Mouse (Mus musculus) neural tube, embryonic 13.5 days (tissue): Measurements from ENCODE around the gene Ikzf3. TPM values are rescaled to one million over a fixed set of nuclear protein-coding genes. Genes with fewer than 3 reads are reported as not detected.

Experiments used
- ATAC-seq: fragments of 200-750 bp; cut with Nextera tagmentation; 2 replicates; pipeline ENCODE4 v1.8.0; 2017; ENCODE audit warnings: low read depth, mild to moderate bottlenecking, moderate TSS enrichment, moderate library complexity
- H3K27ac ChIP-seq: fragments of 300-500 bp; sonication (generic); replicated peaks from 2 replicates; pipeline ENCODE4 v1.5.1; 2015; ENCODE audit warnings: moderate library complexity, mild to moderate bottlenecking, inconsistent platforms
- H3K27me3 ChIP-seq: fragments of 300-500 bp; sonication (generic); 2 replicates; pipeline ENCODE4 v1.6.1; 2015; ENCODE audit warnings: mild to moderate bottlenecking, inconsistent platforms
- H3K36me3 ChIP-seq: fragments of 300-500 bp; sonication (generic); 2 replicates; pipeline ENCODE4 v1.6.1; 2015; ENCODE audit warnings: mild to moderate bottlenecking, inconsistent platforms
- H3K4me1 ChIP-seq: fragments of 300-500 bp; sonication (generic); replicated peaks from 2 replicates; pipeline ENCODE4 v1.6.1; 2015; ENCODE audit warnings: inconsistent platforms
- H3K4me2 ChIP-seq: fragments of 300-500 bp; sonication (generic); 2 replicates; pipeline ENCODE4 v1.6.1; 2015; ENCODE audit warnings: inconsistent platforms, mild to moderate bottlenecking, moderate library complexity
- H3K4me3 ChIP-seq: fragments of 300-500 bp; sonication (generic); 2 replicates; pipeline ENCODE4 v1.5.1; 2015; ENCODE audit warnings: mild to moderate bottlenecking, inconsistent platforms
- H3K9ac ChIP-seq: fragments of 300-500 bp; sonication (generic); 2 replicates; pipeline ENCODE4 v1.6.1; 2015; ENCODE audit warnings: moderate library complexity, mild to moderate bottlenecking, inconsistent platforms
- H3K9me3 ChIP-seq: fragments of 300-500 bp; sonication (generic); 2 replicates; pipeline ENCODE4 v1.6.1; 2016; ENCODE audit warnings: inconsistent platforms
- WGBS: fragments of 180-500 bp; shearing (Covaris S2); methylation state at CpG from one replicate; pipeline ENCODE4 v1.1.7; 2015; 5-methylcytosine and 5-hydroxymethylcytosine counted together
- polyA plus RNA-seq: library from polyadenylated mRNA; unstranded; fragments of >200 nt; fragmentation: Nextera tagmentation; extraction: Ambion mirVana; gene quantifications from 2 replicates; pipeline ENCODE4 v1.2.1, GENCODE M21; 2015

The Ikzf3 gene
- polyA plus RNA-seq, 1 experiment from 2014 or later: 0.31 TPM

DNA sequence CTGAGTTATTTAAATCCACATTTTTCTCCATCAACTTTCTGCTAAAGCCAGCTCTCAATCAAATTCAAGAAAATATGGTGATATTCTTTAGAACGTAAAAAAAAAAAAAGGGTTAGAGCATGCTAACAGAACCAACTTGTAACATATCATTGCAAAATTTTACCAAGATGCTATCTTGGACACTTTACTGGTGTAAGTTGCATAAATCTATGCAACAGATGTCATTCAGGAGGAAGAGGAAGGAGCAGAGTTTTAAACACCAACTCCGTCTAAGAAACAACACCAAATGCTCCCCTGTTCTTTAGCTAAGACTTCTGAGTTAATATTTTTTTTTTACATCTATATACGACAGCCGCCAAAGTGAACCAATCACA lies 69.4 kb downstream of the Ikzf3 start:
- WGBS: 90% methylated on average over 4 of the region's 4 CpGs
- Histone ChIP-seq H3K36me3 (no peaks in the 10 kb centered on the region), H3K9ac (no peak overlapping the region), H3K4me3 (no peak overlapping the region), H3K27me3 (no peaks in the 10 kb centered on the region; the same call in 1 of the 2 replicates), H3K4me1 (no peaks in the 10 kb centered on the region), H3K4me2 (no peak overlapping the region), H3K27ac (no peak overlapping the region), H3K9me3 (no peaks in the 10 kb centered on the region)
- no peak for ATAC-seq

DNA sequence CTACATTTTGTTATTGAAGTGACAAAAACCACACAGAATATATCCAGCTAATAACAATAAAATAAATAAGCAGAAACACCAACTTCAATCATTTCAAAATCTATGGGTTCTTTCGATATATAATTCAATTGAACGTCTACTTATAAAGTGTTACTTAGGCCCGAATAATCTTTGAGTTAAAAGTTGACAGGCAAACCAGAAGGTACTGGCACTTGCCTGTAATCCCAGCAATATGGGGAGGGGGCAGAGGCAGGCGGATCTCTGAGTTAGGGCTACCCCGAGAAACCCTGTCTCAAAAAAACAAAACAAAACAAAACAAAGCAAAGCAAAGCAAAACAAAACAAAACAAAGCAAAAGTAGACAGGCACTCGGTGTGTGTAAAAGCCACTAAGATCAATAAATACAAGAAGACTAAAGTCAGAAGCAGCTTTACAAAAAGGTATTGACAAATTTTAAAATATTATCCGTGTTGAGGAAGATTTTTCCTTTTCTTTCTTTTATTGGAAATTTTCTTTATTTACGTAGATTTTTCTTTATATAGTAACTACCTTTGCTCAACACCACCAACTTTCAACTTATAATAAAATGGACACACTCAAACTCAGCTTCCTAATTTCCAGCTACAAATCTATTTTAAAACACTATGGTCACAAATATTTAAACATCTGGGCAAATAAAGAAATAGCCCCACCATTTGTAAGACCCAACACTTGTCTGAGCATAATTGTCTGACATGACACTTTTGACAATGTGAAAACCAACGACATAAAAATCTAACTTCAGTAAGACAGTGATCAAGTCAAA lies 70.0 kb downstream of the Ikzf3 start:
- H3K4me3 ChIP-seq: no peak overlapping the region
- no peaks in the 10 kb centered on the region; the same call in 1 of the 2 replicates for H3K27me3 ChIP-seq
- H3K4me2 ChIP-seq: no peak overlapping the region
- H3K9ac ChIP-seq: no peak overlapping the region
- ATAC-seq: no peak
- WGBS: 89% methylated on average over 9 of the region's 9 CpGs
- no peaks in the 10 kb centered on the region for H3K9me3 ChIP-seq
- no peak overlapping the region for H3K27ac ChIP-seq
- H3K4me1 ChIP-seq: no peaks in the 10 kb centered on the region
- no peaks in the 10 kb centered on the region for H3K36me3 ChIP-seq

DNA sequence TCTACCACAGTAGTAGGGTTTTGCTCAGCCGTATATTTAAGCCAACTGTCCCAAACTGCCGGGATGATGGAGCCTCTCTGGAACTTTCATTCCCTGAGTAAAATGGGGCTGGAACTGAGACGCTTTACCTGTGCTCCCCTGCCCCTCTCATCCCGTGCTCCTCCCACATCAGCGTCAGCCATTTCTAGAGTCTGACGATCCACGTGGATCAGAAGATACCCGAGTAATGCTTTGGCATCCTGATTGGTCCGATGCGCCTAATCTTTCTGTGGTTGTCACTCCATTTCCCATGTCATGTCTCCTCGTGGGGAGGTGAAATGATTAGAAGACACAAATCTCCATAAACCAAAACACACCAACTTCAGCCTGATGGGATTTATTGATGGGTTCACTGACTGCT lies 70.9 kb downstream of the Ikzf3 start:
- no peak for ATAC-seq
- Histone ChIP-seq H3K9ac (no peak overlapping the region), H3K4me3 (no peak overlapping the region), H3K27ac (no peak overlapping the region), H3K27me3 (no peaks in the 10 kb centered on the region), H3K9me3 (no peaks in the 10 kb centered on the region), H3K36me3 (no peaks in the 10 kb centered on the region), H3K4me1 (no peaks in the 10 kb centered on the region), H3K4me2 (no peak overlapping the region)
- WGBS: 89% methylated on average over 11 of the region's 11 CpGs

DNA sequence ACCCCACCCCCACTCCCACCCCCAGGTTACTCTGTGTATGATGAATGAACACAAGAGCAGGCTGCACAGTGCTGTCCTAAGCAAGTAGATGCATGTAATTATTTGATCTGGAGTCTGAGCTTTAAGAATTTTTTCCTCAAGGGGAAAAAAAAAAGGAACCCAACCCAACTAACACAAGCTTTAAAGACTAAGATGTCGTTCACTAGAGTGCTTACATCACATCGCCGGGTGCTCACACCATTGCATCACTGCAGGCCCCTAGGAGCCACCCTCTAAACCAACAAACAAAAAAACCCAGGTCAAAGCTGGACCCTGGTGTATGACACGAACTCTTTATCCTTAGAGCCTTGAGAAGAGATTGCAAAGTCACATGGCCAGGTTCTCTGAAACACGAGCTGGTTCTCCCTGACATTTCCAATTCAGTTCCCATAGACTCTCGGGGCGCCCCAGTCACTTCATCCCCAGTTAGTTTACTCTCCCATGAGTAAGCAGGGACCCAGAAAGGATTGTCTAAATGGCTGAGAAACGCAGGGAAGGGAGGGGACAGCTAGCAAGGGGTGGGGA lies 71.8 kb downstream of the Ikzf3 start:
- Histone ChIP-seq H3K4me1 (no peaks in the 10 kb centered on the region), H3K36me3 (no peaks in the 10 kb centered on the region)
- ATAC-seq: no peak

DNA sequence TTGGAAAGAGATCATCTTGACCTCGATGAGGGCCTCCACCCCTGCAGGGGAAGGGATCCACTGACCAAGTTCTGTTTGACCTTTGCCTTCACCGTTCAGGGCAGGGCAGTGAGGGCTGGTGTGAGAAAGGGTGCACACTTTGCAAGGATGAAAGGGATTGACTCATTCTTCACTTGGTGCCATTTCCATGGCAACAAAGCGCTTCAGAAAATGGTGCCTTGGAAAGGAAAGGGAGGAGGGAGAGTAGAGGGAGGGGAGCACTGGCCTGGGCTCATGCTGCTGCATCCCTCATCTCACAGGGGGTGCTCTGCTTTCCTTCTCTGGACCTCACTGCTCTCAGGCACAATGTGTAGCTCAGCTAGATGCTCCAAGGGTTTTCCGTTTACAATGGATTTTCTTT lies 73.1 kb downstream of the Ikzf3 start:
- no peak overlapping the region for H3K4me3 ChIP-seq
- H3K4me2 ChIP-seq: no peak overlapping the region
- no peaks in the 10 kb centered on the region for H3K9me3 ChIP-seq
- ATAC-seq: no peak
- H3K9ac ChIP-seq: no peak overlapping the region
- WGBS: 47% methylated on average over 4 of the region's 4 CpGs
- no peak overlapping the region for H3K27ac ChIP-seq
- H3K4me1 ChIP-seq: no peaks in the 10 kb centered on the region
- H3K27me3 ChIP-seq: no peaks in the 10 kb centered on the region; the same call in 1 of the 2 replicates
- no peaks in the 10 kb centered on the region for H3K36me3 ChIP-seq

More for the DNA sequence above, 71.8 kb downstream of the Ikzf3 start:
- Histone ChIP-seq H3K4me2 (no peak overlapping the region), H3K27me3 (no peaks in the 10 kb centered on the region), H3K4me3 (no peak overlapping the region), H3K9ac (no peak overlapping the region), H3K27ac (no peak overlapping the region), H3K9me3 (no peaks in the 10 kb centered on the region)
- WGBS: 62% methylated on average over 8 of the region's 8 CpGs

DNA sequence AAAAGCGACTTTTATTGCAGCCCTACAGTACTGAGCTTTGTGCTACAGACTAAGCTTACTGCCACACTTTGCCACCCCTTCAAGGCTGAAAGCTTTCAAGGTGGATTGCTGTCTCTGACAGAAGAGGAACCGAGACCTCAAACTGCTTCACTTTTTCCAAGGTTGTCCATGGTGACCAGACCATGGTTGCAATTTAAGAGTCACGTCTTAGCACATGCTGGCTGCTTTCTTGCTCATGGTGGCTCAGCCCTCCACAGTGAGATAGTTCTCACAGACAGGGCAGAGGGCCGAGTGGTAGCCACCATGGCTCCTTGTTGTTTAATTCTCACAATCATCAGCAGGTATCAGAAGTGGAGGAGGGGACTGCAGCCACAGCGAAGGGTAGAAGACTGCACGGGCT lies 75.0 kb downstream of the Ikzf3 start:
- H3K4me2 ChIP-seq: no peak overlapping the region
- 79% methylated on average over 6 of the region's 6 CpGs for WGBS
- H3K4me1 ChIP-seq: no peaks in the 10 kb centered on the region
- H3K9ac ChIP-seq: no peak overlapping the region
- H3K36me3 ChIP-seq: no peaks in the 10 kb centered on the region
- no peaks in the 10 kb centered on the region; the same call in 1 of the 2 replicates for H3K27me3 ChIP-seq
- no peak overlapping the region for H3K4me3 ChIP-seq
- H3K27ac ChIP-seq: no peak overlapping the region
- no peaks in the 10 kb centered on the region for H3K9me3 ChIP-seq
- no peak for ATAC-seq

DNA sequence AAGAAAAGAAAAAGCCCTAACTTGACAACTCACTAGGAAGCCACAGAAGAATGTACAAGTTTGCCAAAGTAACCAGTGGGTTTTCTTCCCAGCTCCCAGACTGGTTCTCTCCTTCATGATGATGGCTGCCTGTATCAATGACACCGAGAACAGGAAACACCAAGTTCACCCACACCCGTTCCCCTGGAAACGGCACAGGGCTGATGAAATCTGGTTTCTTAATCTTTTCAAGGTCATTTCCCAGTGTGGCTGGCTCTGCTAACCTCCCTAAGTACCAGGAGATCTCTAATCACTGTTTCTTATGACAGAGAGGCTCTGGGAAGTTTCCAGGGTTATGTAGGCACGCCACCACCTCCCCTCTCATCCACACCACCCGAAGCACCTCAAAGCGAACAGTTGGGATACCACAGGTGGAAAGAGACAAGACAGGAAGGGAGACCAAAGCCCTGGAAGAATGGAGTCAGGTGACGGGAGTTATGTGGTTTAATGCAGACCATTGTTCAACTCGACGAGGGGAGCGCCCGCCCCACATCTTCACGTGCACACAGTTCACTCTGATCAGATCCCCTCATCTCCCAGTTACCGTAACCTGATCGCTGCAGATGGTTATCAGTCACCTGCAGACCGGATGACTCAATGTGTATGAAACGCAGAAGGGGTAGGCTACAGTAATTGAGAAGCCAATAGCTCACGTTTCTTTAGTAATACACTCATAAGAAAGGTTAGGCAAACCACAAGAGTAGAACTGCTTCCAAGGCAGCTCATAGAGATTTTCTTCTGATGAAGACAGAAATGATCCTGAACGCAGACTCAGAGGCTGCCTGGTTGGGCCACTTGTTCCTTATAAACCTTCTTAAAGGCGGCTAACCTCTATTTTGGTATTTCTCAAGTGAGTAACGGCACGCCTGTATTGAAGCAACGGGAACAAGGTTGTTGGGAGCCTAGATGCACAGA lies 75.8 kb downstream of the Ikzf3 start:
- ATAC-seq: no peak
- Histone ChIP-seq H3K4me2 (no peak overlapping the region), H3K27ac (no peak overlapping the region), H3K9ac (no peak overlapping the region), H3K4me3 (no peak overlapping the region), H3K27me3 (no peaks in the 10 kb centered on the region; the same call in 1 of the 2 replicates), H3K4me1 (no peaks in the 10 kb centered on the region), H3K9me3 (no peaks in the 10 kb centered on the region), H3K36me3 (no peaks in the 10 kb centered on the region)
- 83% methylated on average over 22 of the region's 22 CpGs for WGBS

DNA sequence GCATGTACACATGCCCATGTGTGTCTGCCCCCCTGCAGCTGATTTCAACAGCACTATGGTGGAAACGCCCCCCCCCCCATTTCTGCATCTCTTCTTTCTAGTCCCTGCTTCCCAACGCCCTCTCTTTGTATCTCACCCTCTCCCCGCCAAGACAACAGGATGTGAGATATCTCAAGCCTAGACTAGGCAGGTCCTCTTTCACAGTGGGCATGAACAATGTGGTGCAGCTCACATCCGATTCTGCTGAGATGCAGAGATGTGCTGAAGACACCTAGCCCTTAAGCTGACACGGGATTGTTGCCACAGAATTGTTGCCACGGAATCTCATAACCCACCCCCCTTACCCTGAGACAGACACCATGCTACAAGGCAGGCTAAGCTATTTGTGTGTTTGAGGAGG lies 81.3 kb downstream of the Ikzf3 start:
- no peaks in the 10 kb centered on the region for H3K36me3 ChIP-seq
- H3K4me2 ChIP-seq: no peak overlapping the region
- H3K9ac ChIP-seq: no peak overlapping the region
- H3K27me3 ChIP-seq: peaks cover 27% of the 10 kb centered on the region
- no peaks in the 10 kb centered on the region for H3K4me1 ChIP-seq
- no peak overlapping the region for H3K4me3 ChIP-seq
- 86% methylated on average over 6 of the region's 6 CpGs for WGBS
- no peak for ATAC-seq
- no peak overlapping the region for H3K27ac ChIP-seq
- H3K9me3 ChIP-seq: no peaks in the 10 kb centered on the region

DNA sequence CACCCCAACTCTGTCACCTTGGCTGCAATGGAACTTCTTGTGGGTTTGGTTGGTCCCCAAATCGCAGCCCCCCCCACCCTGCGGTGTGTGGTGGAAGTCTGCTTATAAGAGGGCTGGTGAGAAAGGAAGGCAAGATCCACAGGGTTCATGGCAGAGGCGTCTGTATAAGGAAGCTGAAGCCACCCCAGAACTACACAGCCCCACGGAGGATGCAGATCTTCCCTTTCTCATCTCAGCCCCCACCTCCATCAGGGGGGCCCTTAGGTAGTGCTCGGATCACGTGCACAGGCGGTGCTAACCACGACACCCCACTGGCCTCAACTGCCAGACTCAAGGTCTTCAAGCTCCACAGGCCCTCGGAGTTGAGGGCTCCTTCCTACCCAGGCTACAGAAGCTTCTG lies 81.9 kb downstream of the Ikzf3 start:
- no peaks in the 10 kb centered on the region for H3K36me3 ChIP-seq

DNA sequence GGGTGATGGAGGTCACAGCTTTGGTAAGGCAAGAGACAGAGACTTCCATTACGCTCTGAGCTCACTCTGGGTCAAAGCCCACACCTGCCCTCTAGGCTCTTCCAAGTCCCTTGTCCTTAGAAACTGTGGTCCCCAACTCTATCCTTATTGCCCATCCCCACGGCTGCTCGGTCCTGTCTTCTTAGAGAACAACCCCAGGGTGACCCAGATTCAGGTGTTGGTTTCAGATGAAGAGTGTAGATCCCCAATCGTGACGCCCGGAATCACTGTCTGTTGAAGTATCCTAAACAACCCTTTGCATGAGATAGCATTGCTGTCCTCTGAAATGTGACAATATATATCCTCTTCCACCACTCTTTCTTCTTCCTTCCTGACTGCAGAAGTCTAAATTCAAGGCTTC lies 83.6 kb downstream of the Ikzf3 start:
- no peak for ATAC-seq
- no peak overlapping the region for H3K9ac ChIP-seq
- no peak overlapping the region for H3K27ac ChIP-seq
- WGBS: 94% methylated on average over 6 of the region's 6 CpGs
- peaks cover 45% of the 10 kb centered on the region for H3K27me3 ChIP-seq
- no peaks in the 10 kb centered on the region for H3K36me3 ChIP-seq
- no peak overlapping the region for H3K4me2 ChIP-seq
- H3K9me3 ChIP-seq: no peaks in the 10 kb centered on the region
- no peak overlapping the region for H3K4me3 ChIP-seq
- peaks cover 11% of the 10 kb centered on the region for H3K4me1 ChIP-seq

More for the DNA sequence above, 81.9 kb downstream of the Ikzf3 start:
- Histone ChIP-seq H3K27me3 (peaks cover 33% of the 10 kb centered on the region), H3K27ac (no peak overlapping the region), H3K9me3 (no peaks in the 10 kb centered on the region), H3K4me3 (no peak overlapping the region), H3K4me1 (no peaks in the 10 kb centered on the region), H3K4me2 (no peak overlapping the region), H3K9ac (no peak overlapping the region)
- WGBS: 87% methylated on average over 9 of the region's 9 CpGs
- no peak for ATAC-seq

DNA sequence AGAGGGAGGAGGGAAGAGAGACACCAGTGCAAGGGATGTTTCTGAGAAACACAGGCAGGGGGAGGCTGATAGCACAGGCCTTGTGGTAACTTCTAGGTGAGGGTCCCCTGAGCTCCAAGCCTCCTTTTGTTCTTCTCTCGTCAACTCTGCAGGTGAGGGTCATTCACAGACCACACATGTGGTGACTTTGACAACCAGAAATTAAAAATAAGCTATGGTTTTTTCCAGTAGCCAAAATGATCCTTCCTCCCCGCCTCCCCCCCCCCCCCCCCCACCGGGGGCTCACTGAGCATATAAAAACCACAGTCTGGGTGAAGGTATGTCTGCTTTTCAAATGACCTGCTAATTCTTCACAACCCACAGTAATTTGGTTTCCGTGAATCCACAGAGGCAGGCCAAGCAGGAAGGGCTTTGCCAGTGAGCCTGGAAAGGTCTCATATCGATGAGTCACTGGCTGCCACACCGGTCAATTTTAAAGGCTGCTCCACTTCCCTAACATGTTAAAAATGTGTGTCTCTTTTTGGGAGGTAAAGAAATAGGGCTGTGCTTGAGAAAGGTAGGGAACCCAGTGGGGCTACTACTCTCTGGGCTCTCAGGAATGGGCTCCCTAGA lies 84.6 kb downstream of the Ikzf3 start:
- peaks cover 45% of the 10 kb centered on the region for H3K27me3 ChIP-seq
- no peaks in the 10 kb centered on the region for H3K9me3 ChIP-seq
- no peak overlapping the region for H3K27ac ChIP-seq
- 61% methylated on average over 6 of the region's 6 CpGs for WGBS
- ATAC-seq: no peak
- H3K4me2 ChIP-seq: no peak overlapping the region
- H3K4me3 ChIP-seq: no peak overlapping the region
- H3K4me1 ChIP-seq: peaks cover 11% of the 10 kb centered on the region
- H3K9ac ChIP-seq: no peak overlapping the region
- H3K36me3 ChIP-seq: no peaks in the 10 kb centered on the region

DNA sequence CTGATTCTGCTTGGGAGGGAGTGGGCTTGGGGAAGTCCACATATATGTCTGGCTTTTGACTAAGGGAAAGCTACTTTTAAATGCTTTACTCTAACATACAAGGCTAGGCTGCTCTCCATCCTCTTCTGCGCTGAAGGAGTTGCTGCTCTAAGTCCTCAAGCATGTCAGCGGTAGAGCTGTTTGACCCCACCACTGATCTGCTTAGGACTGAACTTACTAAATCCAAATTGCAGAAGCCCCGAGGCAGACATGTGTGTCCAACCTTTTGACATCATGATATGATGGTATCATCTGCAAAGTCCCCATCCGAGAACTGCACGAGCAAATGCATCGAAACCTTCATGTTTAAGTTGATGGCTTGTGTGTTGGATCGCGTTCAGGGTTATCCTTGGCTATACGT lies 86.0 kb downstream of the Ikzf3 start:
- no peak for ATAC-seq
- Histone ChIP-seq H3K4me2 (no peak overlapping the region), H3K27me3 (peaks cover 45% of the 10 kb centered on the region), H3K9ac (no peak overlapping the region), H3K36me3 (no peaks in the 10 kb centered on the region), H3K4me1 (peaks cover 11% of the 10 kb centered on the region), H3K9me3 (no peaks in the 10 kb centered on the region), H3K27ac (no peak overlapping the region), H3K4me3 (no peak overlapping the region)
- 80% methylated on average over 9 of the region's 9 CpGs for WGBS
